Mouse (Mus musculus) ES-E14 (cell line): ENCODE data around the gene Ptgdr2. TPM values are rescaled to one million over a fixed set of nuclear protein-coding genes. Genes with fewer than 3 reads are reported as not detected.

Source experiments
- DNase-seq: peaks from one replicate; pipeline ENCODE4 v3.0.0-alpha.2; 2013; ENCODE audit warnings: low read depth, low spot score
- H3K27ac ChIP-seq: 2 replicates; pipeline ENCODE4 v1.5.1; 2012; ENCODE audit warnings: low read depth, mild to moderate bottlenecking, low read length, moderate library complexity, mixed read lengths; ENCODE audit not compliant: poor library complexity, insufficient read depth, severe bottlenecking
- H3K36me3 ChIP-seq: 2 replicates; pipeline ENCODE4 v1.6.1; 2012; ENCODE audit warnings: mild to moderate bottlenecking, low read length, moderate library complexity, mixed read lengths; ENCODE audit not compliant: control insufficient read depth, poor library complexity, insufficient read depth, severe bottlenecking
- H3K4me1 ChIP-seq, 2 experiments: fragments of 150-350 bp in 1 of 2; sonication (generic) in 1 of 2; 2 replicates each; pipeline ENCODE4 v1.6.1; 2012; ENCODE audit warnings: low read length in 2 of 2, mild to moderate bottlenecking in 1 of 2, mixed read lengths in 1 of 2; ENCODE audit not compliant: control insufficient read depth in 2 of 2, insufficient read depth in 2 of 2, poor library complexity in 1 of 2
- H3K4me3 ChIP-seq, 2 experiments: fragments of 150-350 bp in 1 of 2; sonication (generic) in 1 of 2; 2 replicates each; pipeline ENCODE4 v1.5.1; 2012; ENCODE audit warnings: low read length in 2 of 2, low read depth in 1 of 2, mild to moderate bottlenecking in 1 of 2, mixed read lengths in 1 of 2; ENCODE audit not compliant: insufficient read depth in 1 of 2, poor library complexity in 1 of 2, severe bottlenecking in 1 of 2
- H3K9ac ChIP-seq: 2 replicates; pipeline ENCODE4 v1.6.1; 2012; ENCODE audit warnings: low read depth, mild to moderate bottlenecking, low read length, mixed read lengths; ENCODE audit not compliant: poor library complexity, insufficient read depth, severe bottlenecking
- H3K9me3 ChIP-seq: fragments of 150-350 bp; sonication (generic); 2 replicates; pipeline ENCODE4 v1.6.1; 2012; ENCODE audit warnings: low read depth, mild to moderate bottlenecking, low read length; ENCODE audit not compliant: control insufficient read depth, insufficient read depth
- CHD2 ChIP-seq: IDR thresholded peaks from 2 replicates; pipeline ENCODE4 v1.6.1; 2014; ENCODE audit warnings: mild to moderate bottlenecking, low read depth, low read length, inconsistent platforms
- HCFC1 ChIP-seq: IDR thresholded peaks from 2 replicates; pipeline ENCODE4 v1.6.1; 2012; ENCODE audit warnings: low read length, inconsistent platforms, borderline replicate concordance; ENCODE audit not compliant: insufficient read depth
- MAFK ChIP-seq: IDR thresholded peaks from 2 replicates; pipeline ENCODE4 v1.6.1; 2014; ENCODE audit warnings: mild to moderate bottlenecking, low read depth, low read length, inconsistent platforms; ENCODE audit not compliant: insufficient read depth
- ZC3H11A ChIP-seq: IDR thresholded peaks from 2 replicates; pipeline ENCODE4 v1.6.1; 2012; ENCODE audit warnings: low read depth, mild to moderate bottlenecking, inconsistent platforms, low read length, borderline replicate concordance
- ZNF384 ChIP-seq: IDR thresholded peaks from 2 replicates; pipeline ENCODE4 v1.6.1; 2012; ENCODE audit warnings: low read depth, low read length, inconsistent platforms
- in situ Hi-C, 2 experiments: fragments of 600-800 bp; cut with MboI; formaldehyde crosslinking; loops; one replicate each; pipeline ENCODE4 v1.15.1; 2025; ENCODE audit warnings: low sequenced_read_pairs in 2 of 2, inconsistent platforms in 1 of 2; ENCODE audit not compliant: unreplicated experiment in 2 of 2
- total RNA-seq: library from RNA; depleted of rRNA; stranded (reverse); fragments of 300-350 nt; gene quantifications from 2 replicates; pipeline ENCODE4 v1.2.3, GENCODE M21; 2012; rRNA removed

Gene Ptgdr2
- total RNA-seq: 0.67 and 1.1 TPM in 2 replicates

DNA sequence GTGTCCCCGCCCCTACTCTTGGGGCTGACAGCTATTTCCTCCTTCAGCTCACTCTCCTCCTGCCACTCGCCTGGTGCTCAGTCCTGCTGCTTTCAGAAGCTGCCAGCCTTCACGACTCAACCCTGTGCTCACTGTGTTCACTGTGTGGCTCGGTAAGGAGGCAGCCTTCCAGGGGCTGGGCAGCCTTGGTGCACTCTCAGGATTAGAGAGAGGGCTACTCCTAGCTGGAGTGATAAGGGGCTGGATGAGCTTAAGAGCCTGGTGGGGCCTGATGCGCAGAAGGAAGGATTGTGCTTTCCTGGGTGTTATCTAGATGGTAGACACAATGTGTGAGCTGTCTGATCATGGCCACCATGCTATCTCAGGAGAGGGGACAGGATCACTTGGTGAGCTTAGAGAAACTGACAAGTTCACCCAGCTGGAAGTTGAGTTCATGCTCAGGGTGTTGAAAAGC lies at the start of gene Ptgdr2:
Gene Ptgdr2 (plus strand): TSS at position 51 of the 454 bp plus-strand sequence.
- TF ChIP-seq CHD2 (no peak), HCFC1 (no peak), ZNF384 (no peak), ZC3H11A (no peak)
- Histone ChIP-seq H3K27ac (no peak within 1 kb of the TSS), H3K4me3 (no peak within 1 kb of the TSS), H3K9ac (no peak within 1 kb of the TSS), H3K9me3 (no peaks in the 10 kb centered on the region), H3K4me1 (peaks cover 2 to 10% of the 10 kb centered on the region in 2 experiments; a peak in 2 of 4 replicates), H3K36me3 (peaks cover 6% of the 10 kb centered on the region)
- in situ Hi-C loops: no loop called here
- DNase-seq: no peak

DNA sequence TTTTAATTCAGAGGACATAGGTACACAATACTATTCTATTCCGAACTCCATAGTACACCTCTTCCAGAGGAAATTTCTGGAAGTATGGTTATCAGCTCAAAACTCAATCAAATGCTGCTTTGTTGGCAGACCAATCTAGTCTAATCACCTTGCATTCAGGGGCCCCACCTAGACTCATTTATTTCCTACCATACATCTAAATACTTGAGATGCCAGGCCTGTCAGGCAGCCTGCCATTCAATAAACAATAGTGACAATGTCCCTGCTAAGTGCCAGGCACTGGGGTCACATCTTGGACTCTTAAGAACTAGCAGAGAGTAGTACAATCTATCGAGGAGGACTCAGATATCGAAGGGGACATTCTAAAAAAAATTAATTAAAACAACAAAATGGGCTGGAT lies 44.8 kb upstream of the Ptgdr2 start:
- no peak overlapping the region for H3K4me3 ChIP-seq
- no peaks in the 10 kb centered on the region for H3K9me3 ChIP-seq
- H3K36me3 ChIP-seq: no peaks in the 10 kb centered on the region; the same call in 1 of the 2 replicates
- peaks cover 2 to 4% of the 10 kb centered on the region in 2 experiments; a peak in 2 of 4 replicates for H3K4me1 ChIP-seq
- H3K9ac ChIP-seq: no peak overlapping the region
- in situ Hi-C loops: no loop called here
- TF ChIP-seq ZC3H11A (no peak), ZNF384 (no peak), HCFC1 (no peak), MAFK (no peak), CHD2 (no peak)
- no peak overlapping the region for H3K27ac ChIP-seq
- DNase-seq: no peak

DNA sequence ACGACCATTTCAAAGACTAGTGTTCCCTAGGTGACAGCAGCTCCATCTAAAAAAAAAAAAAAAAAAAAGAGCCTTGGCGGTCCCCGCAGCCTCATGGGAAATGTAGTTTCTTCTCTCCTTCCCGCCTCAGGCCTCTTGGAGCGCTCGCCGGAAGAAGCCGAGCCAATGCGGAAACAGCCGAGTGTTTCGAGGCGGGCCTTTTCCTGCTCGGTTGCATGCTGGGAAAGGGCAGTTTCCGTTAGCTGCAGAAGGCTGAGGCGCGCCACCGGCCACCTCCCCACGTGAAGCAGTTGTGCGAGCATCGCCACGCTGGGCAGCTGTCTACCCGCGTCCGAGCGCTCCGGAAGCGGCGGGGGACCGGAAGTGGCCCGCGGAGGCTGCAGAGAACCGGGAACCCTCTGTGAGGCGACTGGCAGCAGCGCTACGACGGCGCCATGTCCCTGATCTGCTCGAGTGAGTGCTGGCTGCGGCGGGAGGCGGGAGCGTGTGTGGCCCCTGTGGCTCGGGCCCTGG lies 41.9 kb upstream of the Ptgdr2 start, which contains the start of gene Prpf19:
Gene Prpf19 (plus strand): TSS at position 216 of the 513 bp plus-strand sequence.
- in situ Hi-C loops: no loop called here
- Histone ChIP-seq H3K4me1 (peaks cover 2 to 7% of the 10 kb centered on the region in 2 experiments; a peak in 2 of 4 replicates), H3K27ac (peak within 1 kb of the TSS; percentile 34), H3K36me3 (peaks cover 18% of the 10 kb centered on the region), H3K9me3 (no peaks in the 10 kb centered on the region), H3K9ac (peak within 1 kb of the TSS; percentile 98), H3K4me3 (peak within 1 kb of the TSS; percentile 67 to 98)
- TF ChIP-seq MAFK: peak; percentile 54; the same call in 1 of the 2 replicates
- no peak for TF ChIP-seq ZC3H11A
- no peak for TF ChIP-seq CHD2
- peak; percentile 99 for TF ChIP-seq HCFC1
- peak; percentile 100 for TF ChIP-seq ZNF384
- DNase-seq: peak; percentile 91

DNA sequence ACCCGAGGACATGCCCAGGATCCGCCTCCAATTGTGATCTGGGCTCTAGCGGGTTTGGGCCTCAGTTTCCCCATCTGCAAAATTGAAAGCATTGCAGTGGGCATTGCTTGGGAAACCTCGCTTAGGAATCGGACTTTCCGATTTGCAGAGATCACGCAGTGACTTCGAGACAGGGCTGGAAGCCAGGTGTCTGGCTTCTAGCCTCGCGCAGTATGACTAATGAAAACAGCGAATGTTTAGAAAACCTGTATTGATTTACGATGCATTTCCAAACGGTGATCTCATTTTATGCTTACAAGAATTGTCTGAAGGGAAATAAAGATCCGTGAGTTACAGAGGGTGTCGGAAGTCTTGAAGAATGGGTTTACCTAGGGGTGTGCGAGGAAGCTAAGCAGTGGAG lies 41.3 kb upstream of the Ptgdr2 start:
- peak overlapping the region; percentile 67 to 98 for H3K4me3 ChIP-seq
- no peaks in the 10 kb centered on the region for H3K9me3 ChIP-seq
- no peak for DNase-seq
- H3K36me3 ChIP-seq: peaks cover 24% of the 10 kb centered on the region
- TF ChIP-seq CHD2: no peak
- TF ChIP-seq ZC3H11A: no peak
- no peak for TF ChIP-seq MAFK
- no peak for TF ChIP-seq ZNF384
- no peak for TF ChIP-seq HCFC1
- H3K27ac ChIP-seq: peak overlapping the region; percentile 34; the same call in 1 of the 2 replicates
- peak overlapping the region; percentile 98 for H3K9ac ChIP-seq
- in situ Hi-C loops: no loop called here
- H3K4me1 ChIP-seq: peaks cover 2 to 7% of the 10 kb centered on the region in 2 experiments; a peak in 2 of 4 replicates
